Mouse (Mus musculus): ENCODE data around the gene Snx25.

Gene Snx25

DNA sequence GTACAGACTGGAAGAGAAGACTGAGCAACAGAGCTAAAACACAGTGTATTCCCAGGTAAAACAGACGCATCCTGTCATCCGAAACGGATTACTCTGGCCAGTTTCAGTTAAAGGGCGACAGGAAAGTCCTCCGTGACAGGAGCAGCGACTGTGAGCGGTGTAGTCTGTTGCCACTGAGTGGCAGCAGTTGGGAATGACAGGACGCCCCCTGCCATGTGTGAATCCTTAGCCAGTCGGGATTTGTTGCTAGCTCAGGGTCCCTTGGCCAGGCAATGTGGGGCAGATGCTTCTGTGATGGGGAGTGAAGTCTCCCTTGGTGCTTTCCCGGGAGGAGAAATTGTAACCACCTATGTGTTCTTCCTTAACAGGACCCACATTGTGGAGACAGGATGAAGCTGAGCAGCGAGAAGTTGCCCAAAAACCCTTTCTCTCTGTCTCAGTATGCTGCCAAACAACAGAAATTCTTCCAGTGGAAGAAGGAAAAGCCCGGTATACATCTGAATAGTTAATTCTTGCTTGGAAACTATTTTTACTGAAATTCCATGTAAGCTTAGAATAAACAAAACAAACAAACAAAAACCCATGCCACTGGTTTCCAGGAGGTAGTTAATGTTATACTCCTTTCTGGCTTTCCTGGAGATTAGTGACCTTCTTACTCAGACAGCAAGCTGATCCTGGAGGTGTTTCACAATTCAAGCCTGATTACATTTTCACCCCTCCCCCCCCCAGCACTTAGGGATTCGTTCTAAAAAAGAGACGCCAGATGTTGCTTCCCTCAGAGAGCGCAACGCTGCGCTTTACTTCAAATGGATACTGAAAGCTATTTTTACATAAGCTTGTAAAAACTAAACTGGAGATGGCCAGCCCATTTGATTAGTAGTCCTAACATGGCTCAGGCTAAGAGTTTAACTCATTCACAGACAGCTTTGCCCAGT lies 140.9 kb downstream of the Snx25 start:
- DNase-seq (ENCODE audit: low spot score in 2 of 2), result peak in 1 of 2 experiments; percentile 31

- DNase-seq (ENCODE audit: low spot score in 2 of 2), result no peak
These were observed 141.7 kb downstream of the Snx25 start for GRCm38 (mm10) chr8:46010306-46010705.

GRCm38 (mm10) chr8:46007050-46007672 lies 144.8 kb downstream of the Snx25 start:
- DNase-seq (ENCODE audit: low spot score in 2 of 2), result no peak

- DNase-seq (ENCODE audit: low spot score in 2 of 2), result no peak
These were observed 146.4 kb downstream of the Snx25 start, which contains the start of gene Ankrd37 for GRCm38 (mm10) chr8:46005596-46005995. Ankrd37 (minus strand) TSS chr8:46005707.

- DNase-seq (ENCODE audit: low spot score in 2 of 2), result peak; percentile 96 to 98
These were observed 151.9 kb downstream of the Snx25 start for GRCm38 (mm10) chr8:45999784-46000705.

- peak in 1 of 2 experiments; percentile 48 for DNase-seq (ENCODE audit: low spot score in 2 of 2)
These were observed 152.7 kb downstream of the Snx25 start, which contains the start of gene Lrp2bp for GRCm38 (mm10) chr8:45999138-45999783. Lrp2bp (plus strand) TSS chr8:45999303.

- no peak for DNase-seq (ENCODE audit: low spot score in 2 of 2)
These were observed 153.7 kb downstream of the Snx25 start for GRCm38 (mm10) chr8:45998228-45998627.

- DNase-seq (ENCODE audit: low spot score in 2 of 2), result no peak
These were observed 156.4 kb downstream of the Snx25 start for GRCm38 (mm10) chr8:45995576-45995975.

- DNase-seq (ENCODE audit: low spot score in 2 of 2), result no peak
These were observed 157.8 kb downstream of the Snx25 start for GRCm38 (mm10) chr8:45994111-45994510.

GRCm38 (mm10) chr8:45990631-45991310 lies 161.2 kb downstream of the Snx25 start:
- DNase-seq (ENCODE audit: low spot score in 2 of 2), result no peak

GRCm38 (mm10) chr8:45988189-45988588 lies 163.8 kb downstream of the Snx25 start:
- no peak for DNase-seq (ENCODE audit: low spot score in 2 of 2)

GRCm38 (mm10) chr8:45986665-45987064 lies 165.3 kb downstream of the Snx25 start:
- no peak for DNase-seq (ENCODE audit: low spot score in 2 of 2)
